Mouse (Mus musculus) liver, postnatal 0 days (tissue): ENCODE data around the gene Jam2. TPM values are rescaled to one million over a fixed set of nuclear protein-coding genes. Genes with fewer than 3 reads are reported as not detected.
A peak's percentile ranks its signal among the peaks of the same experiment; 100 is the strongest.

Experiments used
- ATAC-seq: fragments of 200-750 bp; cut with Nextera tagmentation; 2 replicates; pipeline ENCODE4 v1.8.0; 2017; ENCODE audit warnings: mild to moderate bottlenecking, moderate library complexity
- DNase-seq: peaks from one replicate; pipeline ENCODE4 v3.0.0-alpha.2; 2016
- H3K27ac ChIP-seq: fragments of 300-500 bp; sonication (generic); 2 replicates; pipeline ENCODE4 v1.5.1; 2014; ENCODE audit warnings: antibody characterized with exemption, moderate library complexity, mild to moderate bottlenecking, low read depth
- H3K27me3 ChIP-seq: fragments of 300-500 bp; sonication (generic); 2 replicates; pipeline ENCODE4 v1.6.1; 2014; ENCODE audit warnings: low read length, control low read depth, mixed read lengths; ENCODE audit not compliant: insufficient read depth
- H3K36me3 ChIP-seq: fragments of 300-500 bp; sonication (generic); replicated peaks from 2 replicates; pipeline ENCODE4 v1.6.1; 2014; ENCODE audit warnings: mild to moderate bottlenecking, control low read depth, low read length, moderate library complexity, mixed read lengths; ENCODE audit not compliant: insufficient read depth
- H3K4me1 ChIP-seq: fragments of 300-500 bp; sonication (generic); 2 replicates; pipeline ENCODE4 v1.6.1; 2014; ENCODE audit warnings: antibody characterized with exemption, mild to moderate bottlenecking, control low read depth; ENCODE audit not compliant: insufficient read depth
- H3K4me2 ChIP-seq: fragments of 300-500 bp; sonication (generic); 2 replicates; pipeline ENCODE4 v1.6.1; 2014; ENCODE audit warnings: low read depth, mild to moderate bottlenecking, low read length, moderate library complexity, mixed read lengths
- H3K4me3 ChIP-seq: fragments of 300-500 bp; sonication (generic); 2 replicates; pipeline ENCODE4 v1.5.1; 2014; ENCODE audit warnings: low read depth, low read length
- H3K9ac ChIP-seq: fragments of 300-500 bp; sonication (generic); replicated peaks from 2 replicates; pipeline ENCODE4 v1.6.1; 2014; ENCODE audit warnings: mild to moderate bottlenecking, moderate library complexity
- H3K9me3 ChIP-seq: fragments of 300-500 bp; sonication (generic); 2 replicates; pipeline ENCODE4 v1.6.1; 2016; ENCODE audit warnings: mild to moderate bottlenecking, control low read depth, low read length, mixed read lengths
- CTCF ChIP-seq: sonication (generic); IDR thresholded peaks from 2 replicates; pipeline ENCODE4 v1.5.1; 2016; ENCODE audit warnings: antibody characterized with exemption, low read depth
- EP300 ChIP-seq: IDR thresholded peaks from 2 replicates; pipeline ENCODE4 v1.6.1; 2016; ENCODE audit warnings: antibody characterized with exemption, low read depth, mild to moderate bottlenecking
- WGBS: fragments of 180-500 bp; shearing (Covaris S2); extraction: QIAGEN DNeasy Blood & Tissue Kit; methylation state at CpG from one replicate; pipeline ENCODE4 v1.1.7; 2014; ENCODE audit not compliant: insufficient replicate concordance; 5-methylcytosine and 5-hydroxymethylcytosine counted together
- polyA plus RNA-seq: library from polyadenylated mRNA; unstranded; fragments of >200 nt; fragmentation: Nextera tagmentation; extraction: Ambion mirVana; gene quantifications from 2 replicates; pipeline ENCODE4 v1.2.1, GENCODE M21; 2015

The Jam2 gene
- polyA plus RNA-seq, 1 experiment from 2014 or later: 3.2 TPM

DNA sequence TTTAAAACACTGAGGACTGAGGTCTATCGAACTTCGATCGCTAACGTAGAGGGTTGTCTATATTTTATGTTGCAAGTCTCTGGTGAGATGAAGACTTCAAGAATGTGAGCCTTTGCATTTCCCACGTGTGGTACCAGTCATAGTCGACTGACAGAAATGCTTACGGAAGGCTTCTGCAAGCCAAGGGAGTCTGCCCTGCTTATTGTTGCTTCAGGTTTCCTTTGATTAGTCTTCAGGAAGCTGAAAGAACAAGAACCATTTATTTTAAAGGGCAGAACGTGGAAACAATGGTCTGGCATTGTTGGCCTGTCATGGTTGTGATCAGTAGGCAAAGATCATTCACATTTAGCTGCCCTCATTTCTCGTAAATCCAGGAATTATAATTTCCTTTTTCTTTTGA is 22.8 kb downstream of the Jam2 start:
- H3K4me2 ChIP-seq: no peak overlapping the region
- DNase-seq: no peak
- H3K9ac ChIP-seq: no peak overlapping the region
- H3K4me1 ChIP-seq: no peaks in the 10 kb centered on the region
- no peak for ATAC-seq
- H3K4me3 ChIP-seq: no peak overlapping the region
- no peak for TF ChIP-seq CTCF
- H3K27ac ChIP-seq: no peak overlapping the region
- H3K9me3 ChIP-seq: no peaks in the 10 kb centered on the region
- no peaks in the 10 kb centered on the region for H3K36me3 ChIP-seq
- no peaks in the 10 kb centered on the region for H3K27me3 ChIP-seq
- 72% methylated on average over 9 of the region's 9 CpGs for WGBS

- no peak for TF ChIP-seq CTCF
- TF ChIP-seq EP300: no peak
- H3K4me1 ChIP-seq: 0 out of 2 replicates have a peak, but pooled peaks cover 6% of the 10 kb centered on the region
- H3K36me3 ChIP-seq: no peaks in the 10 kb centered on the region
- no peak for DNase-seq
- no peak for ATAC-seq
- H3K9me3 ChIP-seq: no peaks in the 10 kb centered on the region
- 76% methylated on average over 1 of the region's 2 CpGs for WGBS
- no peak overlapping the region for H3K4me2 ChIP-seq
- H3K4me3 ChIP-seq: no peak overlapping the region
- no peak overlapping the region for H3K9ac ChIP-seq
- H3K27me3 ChIP-seq: no peaks in the 10 kb centered on the region
- H3K27ac ChIP-seq: no peak overlapping the region
These were observed 26.1 kb downstream of the Jam2 start for GRCm38 (mm10) chr16:84800038-84800437.

DNA sequence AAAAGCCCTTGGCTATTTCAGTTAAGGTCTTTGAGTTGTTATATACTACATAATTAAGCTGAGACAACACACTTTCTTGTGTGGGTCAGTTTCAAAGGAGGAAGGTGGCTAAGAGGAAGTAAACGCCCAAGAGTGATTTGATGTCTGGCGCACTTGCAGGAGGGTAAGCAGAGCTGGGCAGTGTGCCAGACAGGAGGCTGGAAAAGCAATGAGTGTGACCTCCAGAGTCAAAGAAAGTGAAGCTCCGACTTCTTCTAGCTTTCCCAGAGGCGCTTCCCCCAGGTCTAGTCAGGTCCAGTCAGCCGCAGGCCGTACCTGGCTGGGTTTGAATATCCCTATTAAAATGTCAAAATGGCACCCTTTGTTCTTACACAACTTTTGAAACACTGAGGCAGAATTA is 28.3 kb downstream of the Jam2 start:
- ATAC-seq: no peak
- TF ChIP-seq EP300: no peak
- no peak for TF ChIP-seq CTCF
- peak; percentile 34 for DNase-seq

GRCm38 (mm10) chr16:84804866-84805265 is 30.9 kb downstream of the Jam2 start:
- H3K36me3 ChIP-seq: no peaks in the 10 kb centered on the region
- no peaks in the 10 kb centered on the region for H3K27me3 ChIP-seq
- no peak overlapping the region for H3K9ac ChIP-seq
- ATAC-seq: no peak
- no peak for DNase-seq
- no peak overlapping the region for H3K27ac ChIP-seq
- 0 out of 2 replicates have a peak, but pooled peaks cover 11% of the 10 kb centered on the region for H3K4me1 ChIP-seq
- no peak overlapping the region for H3K4me2 ChIP-seq
- no peaks in the 10 kb centered on the region for H3K9me3 ChIP-seq
- peak; percentile 41; the same call in 1 of the 2 replicates for TF ChIP-seq EP300
- TF ChIP-seq CTCF: no peak
- no peak overlapping the region for H3K4me3 ChIP-seq
- 64% methylated on average over 5 of the region's 5 CpGs for WGBS

More for the DNA sequence above, 28.3 kb downstream of the Jam2 start:
- Histone ChIP-seq H3K27ac (no peak overlapping the region), H3K9me3 (no peaks in the 10 kb centered on the region), H3K4me2 (no peak overlapping the region), H3K4me3 (no peak overlapping the region), H3K27me3 (no peaks in the 10 kb centered on the region), H3K4me1 (0 out of 2 replicates have a peak, but pooled peaks cover 9% of the 10 kb centered on the region), H3K36me3 (no peaks in the 10 kb centered on the region), H3K9ac (no peak overlapping the region)
- 36% methylated on average over 6 of the region's 6 CpGs for WGBS

DNA sequence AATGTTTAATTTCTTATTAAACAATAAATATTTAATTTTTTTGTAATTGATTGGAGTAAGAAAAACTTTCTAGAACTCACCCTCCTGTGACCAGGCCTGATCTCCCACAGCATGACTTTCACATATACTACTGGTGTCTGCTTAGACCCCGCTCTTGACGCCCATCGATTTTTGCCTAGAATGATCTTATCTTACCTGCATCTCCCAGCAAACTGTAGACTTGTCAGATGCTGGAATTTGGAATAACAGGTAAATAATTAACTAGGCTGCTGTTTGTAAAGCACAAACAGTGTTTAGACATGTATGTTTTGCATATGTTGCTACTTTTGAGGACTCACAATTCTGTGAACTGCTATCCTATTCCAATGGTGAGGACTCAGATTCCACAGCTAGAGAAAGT is 32.3 kb downstream of the Jam2 start:
- peak; percentile 84 for ATAC-seq
- H3K4me3 ChIP-seq: no peak overlapping the region
- TF ChIP-seq EP300: no peak
- no peak for TF ChIP-seq CTCF

DNA sequence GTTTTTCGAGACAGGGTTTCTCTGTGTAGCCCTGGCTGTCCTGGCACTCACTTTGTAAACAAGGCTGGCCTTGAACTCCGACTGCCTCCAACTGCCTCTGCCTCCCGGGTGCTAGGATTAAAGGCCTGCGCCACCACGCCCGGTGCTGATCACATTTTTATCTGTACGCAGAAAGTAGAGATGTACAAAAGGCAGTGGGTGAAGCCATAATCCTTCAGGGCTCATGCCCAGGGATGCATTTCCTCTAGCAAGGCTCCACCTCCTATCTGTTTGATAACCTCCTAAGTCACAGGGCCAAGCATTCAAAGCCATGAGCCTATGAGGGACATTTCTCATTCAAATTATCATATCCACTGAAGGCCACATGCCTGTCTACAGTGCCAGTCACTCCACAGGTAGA is 34.0 kb downstream of the Jam2 start:
- DNase-seq: no peak
- no peaks in the 10 kb centered on the region for H3K9me3 ChIP-seq
- H3K4me2 ChIP-seq: no peak overlapping the region
- no peak for ATAC-seq
- TF ChIP-seq EP300 (no peak), CTCF (no peak)
- no peak overlapping the region for H3K9ac ChIP-seq
- H3K4me1 ChIP-seq: 0 out of 2 replicates have a peak, but pooled peaks cover 7% of the 10 kb centered on the region
- WGBS: 82% methylated on average over 7 of the region's 7 CpGs
- no peaks in the 10 kb centered on the region for H3K36me3 ChIP-seq
- H3K4me3 ChIP-seq: no peak overlapping the region
- H3K27me3 ChIP-seq: no peaks in the 10 kb centered on the region
- no peak overlapping the region for H3K27ac ChIP-seq

More for the DNA sequence above, 32.3 kb downstream of the Jam2 start:
- H3K4me2 ChIP-seq: peak overlapping the region; percentile 10; the same call in 1 of the 2 replicates
- 70% methylated on average over 3 of the region's 3 CpGs for WGBS
- no peaks in the 10 kb centered on the region for H3K36me3 ChIP-seq
- H3K27ac ChIP-seq: peak overlapping the region; percentile 80; the same call in 1 of the 2 replicates
- H3K4me1 ChIP-seq: 0 out of 2 replicates have a peak, but pooled peaks cover 11% of the 10 kb centered on the region
- no peak for DNase-seq
- no peak overlapping the region for H3K9ac ChIP-seq
- H3K27me3 ChIP-seq: no peaks in the 10 kb centered on the region
- H3K9me3 ChIP-seq: no peaks in the 10 kb centered on the region

DNA sequence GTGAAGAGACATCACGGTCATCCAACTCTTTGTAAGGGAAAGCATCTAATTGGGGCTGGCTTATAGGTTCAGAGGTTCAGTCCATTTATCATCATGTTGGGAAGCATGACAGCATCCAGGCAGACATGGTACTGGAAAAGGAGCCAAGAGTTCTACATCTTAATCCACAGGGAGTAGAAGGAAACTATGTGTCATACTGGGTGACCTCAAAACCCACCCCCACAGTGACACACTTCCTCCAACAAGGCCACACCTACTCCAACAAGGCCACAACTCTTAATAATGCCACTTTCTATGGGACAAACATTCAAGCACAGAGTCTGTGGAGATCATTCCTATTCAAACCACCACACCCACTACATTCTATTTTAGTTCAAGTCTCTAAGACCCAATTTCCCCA is 36.3 kb downstream of the Jam2 start:
- 73% methylated on average over 1 of the region's 1 CpGs for WGBS
- no peak overlapping the region for H3K4me2 ChIP-seq
- ATAC-seq: no peak
- no peak for DNase-seq
- 0 out of 2 replicates have a peak, but pooled peaks cover 5% of the 10 kb centered on the region for H3K4me1 ChIP-seq
- TF ChIP-seq CTCF (no peak), EP300 (no peak)
- no peak overlapping the region for H3K4me3 ChIP-seq
- H3K36me3 ChIP-seq: no peaks in the 10 kb centered on the region
- H3K27me3 ChIP-seq: no peaks in the 10 kb centered on the region
- H3K27ac ChIP-seq: no peak overlapping the region
- H3K9ac ChIP-seq: no peak overlapping the region
- no peaks in the 10 kb centered on the region for H3K9me3 ChIP-seq
